Mouse (Mus musculus) cerebellum, adult 2 months (tissue): ENCODE measurements around the gene Dot1l.

Experiments used
- CTCF ChIP-seq: fragments of 200-500 bp; IDR thresholded peaks from 2 replicates; pipeline ENCODE4 v1.5.1; 2011; ENCODE audit warnings: low read depth, mild to moderate bottlenecking, control low read depth, low read length, moderate library complexity, borderline replicate concordance; ENCODE audit not compliant: insufficient read depth
- POLR2A ChIP-seq: fragments of 200-500 bp; IDR thresholded peaks from 2 replicates; pipeline ENCODE4 v1.6.1; 2011; ENCODE audit warnings: low read length, control low read depth, borderline replicate concordance; ENCODE audit not compliant: insufficient read depth

DNA sequence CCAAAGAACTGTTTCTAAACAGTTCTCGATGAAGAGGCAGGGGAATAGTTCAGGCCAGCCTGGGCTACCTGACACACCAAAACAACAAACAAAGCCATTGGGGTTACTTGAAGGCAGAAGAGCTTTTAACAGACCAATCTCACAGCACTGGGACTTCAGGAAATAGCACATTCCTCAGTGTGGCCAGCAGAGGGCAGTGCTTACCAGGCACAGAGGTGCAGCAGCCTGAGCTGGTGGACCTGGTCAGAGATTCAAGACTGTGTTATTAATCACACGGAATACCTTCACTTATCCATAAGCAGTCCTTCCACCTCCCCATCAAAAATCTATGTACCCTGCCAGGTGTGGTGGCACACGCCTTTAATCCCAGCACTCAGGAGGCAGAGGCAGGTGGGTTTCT, 7.6 kb upstream of the Dot1l start:
- TF ChIP-seq POLR2A (no peak), CTCF (peak; percentile 99)
